Comparison of ENCODE assay signal across 9 mouse cellular contexts in genomic region chr13:58443787-58444186, GRCm38 (mm10). TPM values are rescaled to one million over a fixed set of nuclear protein-coding genes. Genes with fewer than 3 reads are reported as not detected.
DNase-seq lines count a peak whose midpoint lies in the region; ATAC-seq lines count a peak whose summit lies in the region.
"Had no signal": no experiment of that assay in that cellular context is flagged by ENCODE, and none has a peak within 500 bp of the region (broad histone marks: within the 10 kb centered on the region; RNA-seq: fewer than 3 reads in every experiment).

No protein-coding gene starts in this region.

- no peaks in the 10 kb centered on the region for H3K27me3 ChIP-seq in intestine, embryonic 16.5 days (replicated peaks; ENCODE audit: control insufficient read depth, insufficient read depth, low read length)
- H3K27me3 ChIP-seq in intestine, embryonic 15.5 days (replicated peaks), result no peaks in the 10 kb centered on the region; the same call in 1 of the 2 replicates

- peak; percentile 79 for DNase-seq in A20 (ENCODE audit: low read depth, low spot score)
- peak; percentile 50 for DNase-seq in c-Kit-positive CD71-negative TER-119-negative erythroid progenitor cells, embryonic 14.5 days (ENCODE audit: low read depth)
- no peak for DNase-seq in cerebellum, adult 9-11 months
- DNase-seq in embryo, embryonic 9.5 days (ENCODE audit: extremely low spot score), result no peak
- DNase-seq in embryo, embryonic 10 days (ENCODE audit: low spot score), result no peak
- DNase-seq: left cerebral cortex, postnatal 4 days had no signal

- H3K4me2 ChIP-seq in intestine, embryonic 16.5 days (ENCODE audit: low read depth, low read length), result no peak overlapping the region
- no peak overlapping the region for H3K4me2 ChIP-seq in intestine, embryonic 15.5 days (replicated peaks)

- H3K4me1 ChIP-seq in intestine, embryonic 16.5 days (ENCODE audit: control insufficient read depth, insufficient read depth, low read length), result no peaks in the 10 kb centered on the region
- no peaks in the 10 kb centered on the region for H3K4me1 ChIP-seq in intestine, embryonic 15.5 days (replicated peaks)

- H3K9me3 ChIP-seq in intestine, embryonic 16.5 days (ENCODE audit: control insufficient read depth, low read length), result no peaks in the 10 kb centered on the region
- no peaks in the 10 kb centered on the region for H3K9me3 ChIP-seq in intestine, embryonic 15.5 days

- no peak overlapping the region for H3K4me3 ChIP-seq in intestine, embryonic 16.5 days (ENCODE audit: low read length)
- no peak overlapping the region for H3K4me3 ChIP-seq in intestine, embryonic 15.5 days (replicated peaks)

- H3K9ac ChIP-seq in intestine, embryonic 16.5 days (ENCODE audit: low read depth, low read length), result no peak overlapping the region
- H3K9ac ChIP-seq in intestine, embryonic 15.5 days, result no peak overlapping the region

- no peak overlapping the region for H3K27ac ChIP-seq in intestine, embryonic 16.5 days (ENCODE audit: low read length)
- H3K27ac ChIP-seq in intestine, embryonic 15.5 days, result no peak overlapping the region

- no peaks in the 10 kb centered on the region for H3K36me3 ChIP-seq in intestine, embryonic 16.5 days (ENCODE audit: control insufficient read depth, insufficient read depth, low read length)
- H3K36me3 ChIP-seq in intestine, embryonic 15.5 days, result no peaks in the 10 kb centered on the region

- 32% methylated on average over 7 of the region's 7 CpGs for WGBS in intestine, embryonic 16.5 days
- WGBS in intestine, embryonic 15.5 days, result 36% methylated on average over 7 of the region's 7 CpGs

- 0 out of 2 replicates have a peak, but pooled peaks have one; percentile 31 for ATAC-seq in intestine, embryonic 16.5 days
- ATAC-seq in intestine, embryonic 15.5 days, result no peak
- ATAC-seq in megakaryocyte progenitor cell, adult 5-6 weeks (replicated peaks; ENCODE audit: poor library complexity), result peak; percentile 99

RNA-seq across cellular contexts. Expression of gene Hnrnpk, which starts 40.6 kb away (rescaled TPM):
- 1,107 and 1,211 TPM in 2 replicates for polyA plus RNA-seq in intestine, embryonic 16.5 days (2015; fragmentation: Nextera tagmentation; extraction: Ambion mirVana)
- polyA plus RNA-seq in intestine, embryonic 15.5 days (2015; fragmentation: Nextera tagmentation; extraction: Ambion mirVana), result 1,180 and 1,388 TPM in 2 replicates
- total RNA-seq in megakaryocyte progenitor cell, adult 5-6 weeks (2015), result 807 and 878 TPM in 2 replicates
- total RNA-seq in megakaryocyte progenitor cell, adult 5-6 weeks (2017), result 1,846 and 2,313 TPM in 2 replicates

RNA-seq across cellular contexts. Expression of gene Rmi1, which starts 41.7 kb away (rescaled TPM):
- polyA plus RNA-seq in intestine, embryonic 16.5 days (2015; fragmentation: Nextera tagmentation; extraction: Ambion mirVana), result 20.2 and 20.8 TPM in 2 replicates
- polyA plus RNA-seq in intestine, embryonic 15.5 days (2015; fragmentation: Nextera tagmentation; extraction: Ambion mirVana), result 21.5 and 25.7 TPM in 2 replicates
- total RNA-seq in megakaryocyte progenitor cell, adult 5-6 weeks (2015), result 38.1 and 39.8 TPM in 2 replicates
- 17.7 and 27.0 TPM in 2 replicates for total RNA-seq in megakaryocyte progenitor cell, adult 5-6 weeks (2017)

RNA-seq across cellular contexts. Expression of gene 2210016F16Rik, which starts 58.8 kb away (rescaled TPM):
- 48.7 and 55.7 TPM in 2 replicates for polyA plus RNA-seq in intestine, embryonic 16.5 days (2015; fragmentation: Nextera tagmentation; extraction: Ambion mirVana)
- polyA plus RNA-seq in intestine, embryonic 15.5 days (2015; fragmentation: Nextera tagmentation; extraction: Ambion mirVana), result 42.1 and 44.1 TPM in 2 replicates
- 17.3 and 20.6 TPM in 2 replicates for total RNA-seq in megakaryocyte progenitor cell, adult 5-6 weeks (2015)
- total RNA-seq in megakaryocyte progenitor cell, adult 5-6 weeks (2017), result 11.4 and 11.8 TPM in 2 replicates

Comparison
In these comparisons a context has a peak if more than half of its experiments do, and no peak if none do; other contexts are left out.
1. DNase-seq: peak in A20 (single experiment) and c-Kit-positive CD71-negative TER-119-negative erythroid progenitor cells, embryonic 14.5 days (single experiment); none in cerebellum, adult 9-11 months (single experiment), embryo, embryonic 9.5 days (single experiment) and embryo, embryonic 10 days (single experiment).